Mouse (Mus musculus) G1E (cell line): Measurements from ENCODE around the gene Ttc22. TPM values are rescaled to one million over a fixed set of nuclear protein-coding genes. Genes with fewer than 3 reads are reported as not detected.

ENCODE experiments used
- ATAC-seq: 2 replicates; pipeline ENCODE4 v1.8.0; 2016; ENCODE audit warnings: mild to moderate bottlenecking; ENCODE audit not compliant: insufficient number of reproducible peaks, poor library complexity, low FRiP score, severe bottlenecking; ENCODE audit errors: extremely low read depth
- DNase-seq: peaks from one replicate; pipeline ENCODE4 v3.0.0; 2012; ENCODE audit warnings: low spot score
- H3K27me3 ChIP-seq: 2 replicates; pipeline ENCODE4 v1.6.1; 2012; ENCODE audit warnings: mild to moderate bottlenecking, low read length, inconsistent platforms; ENCODE audit not compliant: insufficient read depth
- H3K36me3 ChIP-seq: replicated peaks from 2 replicates; pipeline ENCODE3; 2012; ENCODE audit warnings: mild to moderate bottlenecking, inconsistent platforms
- H3K4me1 ChIP-seq: 2 replicates; pipeline ENCODE4 v1.6.1; 2012; ENCODE audit warnings: low read depth, low read length, inconsistent platforms, mixed read lengths; ENCODE audit not compliant: insufficient read depth
- H3K4me3 ChIP-seq: 2 replicates; pipeline ENCODE4 v1.5.1; 2012; ENCODE audit warnings: low read depth, mild to moderate bottlenecking, inconsistent platforms, low read length, moderate library complexity, mixed read lengths
- H3K9me3 ChIP-seq: replicated peaks from 2 replicates; pipeline ENCODE4 v1.6.1; 2012; ENCODE audit warnings: inconsistent platforms
- CTCF ChIP-seq: IDR thresholded peaks from 2 replicates; pipeline ENCODE4 v1.5.1; 2012; ENCODE audit warnings: low read depth, low read length, inconsistent platforms, mixed read lengths
- GATA1 ChIP-seq: IDR thresholded peaks from 2 replicates; pipeline ENCODE4 v1.6.1; 2012; ENCODE audit warnings: borderline replicate concordance, low read length, inconsistent platforms, mixed read lengths
- GATA2 ChIP-seq: IDR thresholded peaks from 2 replicates; pipeline ENCODE4 v1.6.1; 2012; ENCODE audit warnings: low read depth, low read length, inconsistent platforms, borderline replicate concordance
- POLR2AphosphoS5 ChIP-seq: IDR thresholded peaks from 2 replicates; pipeline ENCODE4 v1.6.1; 2012; ENCODE audit warnings: low read depth, low read length, inconsistent platforms; ENCODE audit not compliant: insufficient replicate concordance
- TAL1 ChIP-seq: conservative IDR thresholded peaks from 2 replicates; pipeline ENCODE4 v1.6.1; 2012; ENCODE audit warnings: low read depth, low read length, inconsistent platforms, mixed read lengths
- polyA plus RNA-seq: library from polyadenylated mRNA; stranded (reverse); fragments of >175 nt; gene quantifications from 2 replicates; pipeline ENCODE4 v1.2.3, GENCODE M21; 2012
- total RNA-seq, 2 experiments: library from RNA; stranded (forward) in 1 of 2; stranded (reverse) in 1 of 2; fragments of 200-1000 nt in 1 of 2; fragments of >200 nt in 1 of 2; fragmentation: Nextera tagmentation in 1 of 2; gene quantifications; 2 replicates each; pipeline ENCODE4 v1.2.3; 2014 to 2017

Gene Ttc22
- not detected in 2 replicates for total RNA-seq (2014; fragmentation: Nextera tagmentation)
- not detected in 2 replicates for total RNA-seq (2017)
- not detected in 2 replicates for polyA plus RNA-seq

DNA sequence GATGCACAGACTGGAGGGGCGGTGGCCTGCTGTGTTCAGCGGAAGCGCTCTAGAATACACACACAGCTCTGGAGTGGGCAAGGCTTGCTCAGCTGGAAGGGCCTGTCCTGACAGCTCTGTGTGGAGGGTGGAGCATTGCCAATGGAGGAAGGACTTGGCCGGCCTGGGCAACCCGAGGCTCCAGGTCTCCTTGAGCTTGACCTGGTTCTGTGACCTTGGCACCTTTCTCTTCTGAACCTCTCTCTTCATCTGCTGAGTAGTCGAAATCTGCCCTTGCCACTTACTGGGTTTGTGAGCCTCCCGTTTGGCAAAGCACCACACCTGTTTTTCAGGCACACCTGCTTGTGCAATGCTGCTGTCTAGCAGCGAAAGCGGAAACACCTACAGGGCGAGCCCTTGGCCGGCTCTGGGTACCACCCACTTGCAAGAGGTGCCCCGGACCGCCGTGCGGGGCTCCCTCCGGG is at the start of gene Ttc22:
Gene Ttc22, plus strand, starts transcription at position 403 of the 464 bp plus-strand sequence.
- H3K4me3 ChIP-seq, result no peak within 1 kb of the TSS
- no peak for ATAC-seq
- DNase-seq, result no peak
- H3K36me3 ChIP-seq, result no peaks in the 10 kb centered on the region
- no peaks in the 10 kb centered on the region for H3K9me3 ChIP-seq
- H3K4me1 ChIP-seq, result peaks cover 8% of the 10 kb centered on the region
- H3K27me3 ChIP-seq, result peaks cover 26% of the 10 kb centered on the region
- TF ChIP-seq CTCF, result no peak
- no peak for TF ChIP-seq POLR2AphosphoS5
- no peak for TF ChIP-seq TAL1
- no peak for TF ChIP-seq GATA2
- TF ChIP-seq GATA1, result no peak

GRCm38 (mm10) chr4:106575022-106575421 is 47.2 kb upstream of the Ttc22 start:
- Histone ChIP-seq H3K4me1 (peaks cover 14% of the 10 kb centered on the region), H3K4me3 (no peak overlapping the region), H3K9me3 (no peaks in the 10 kb centered on the region), H3K36me3 (peaks cover 100% of the 10 kb centered on the region), H3K27me3 (no peaks in the 10 kb centered on the region)
- DNase-seq (no peak), ATAC-seq (no peak)
- no peak for TF ChIP-seq GATA1
- no peak for TF ChIP-seq CTCF
- TF ChIP-seq TAL1, result no peak
- TF ChIP-seq POLR2AphosphoS5, result no peak
- TF ChIP-seq GATA2, result no peak

DNA sequence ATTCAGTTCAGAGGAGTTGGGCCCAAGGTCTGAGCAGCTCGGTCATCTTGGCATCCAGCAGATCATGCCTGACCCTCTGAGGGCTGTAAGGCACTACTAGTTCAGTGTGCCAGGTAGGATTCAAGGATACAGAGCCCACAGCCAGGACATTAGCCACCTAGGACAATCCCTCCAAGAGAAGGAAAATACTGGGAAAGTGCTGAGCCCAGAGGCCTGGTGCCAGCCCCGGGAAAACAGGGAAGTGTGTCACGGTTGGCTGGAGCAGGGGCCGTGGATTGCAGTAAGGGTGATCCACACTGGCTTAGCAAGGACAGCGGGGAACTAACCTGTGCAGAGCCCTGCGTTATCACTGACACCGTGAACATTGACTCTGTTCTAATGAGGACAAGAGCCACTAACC is 44.7 kb upstream of the Ttc22 start:
- H3K4me3 ChIP-seq, result no peak overlapping the region
- DNase-seq (no peak), ATAC-seq (no peak)
- no peaks in the 10 kb centered on the region for H3K27me3 ChIP-seq
- H3K4me1 ChIP-seq, result peaks cover 38% of the 10 kb centered on the region
- H3K36me3 ChIP-seq, result peaks cover 100% of the 10 kb centered on the region
- no peaks in the 10 kb centered on the region for H3K9me3 ChIP-seq
- TF ChIP-seq GATA1 (no peak), POLR2AphosphoS5 (no peak), TAL1 (no peak), GATA2 (no peak)

GRCm38 (mm10) chr4:106581176-106581864 is 40.9 kb upstream of the Ttc22 start:
- no peak for TF ChIP-seq CTCF
- TF ChIP-seq POLR2AphosphoS5, result no peak
- TF ChIP-seq GATA1, result no peak
- no peak for TF ChIP-seq GATA2
- TF ChIP-seq TAL1, result no peak
- H3K4me3 ChIP-seq, result no peak overlapping the region; the same call in 1 of the 2 replicates
- DNase-seq, result no peak
- no peaks in the 10 kb centered on the region for H3K27me3 ChIP-seq
- no peaks in the 10 kb centered on the region for H3K9me3 ChIP-seq
- H3K4me1 ChIP-seq, result peaks cover 49% of the 10 kb centered on the region
- no peak for ATAC-seq
- peaks cover 100% of the 10 kb centered on the region for H3K36me3 ChIP-seq

DNA sequence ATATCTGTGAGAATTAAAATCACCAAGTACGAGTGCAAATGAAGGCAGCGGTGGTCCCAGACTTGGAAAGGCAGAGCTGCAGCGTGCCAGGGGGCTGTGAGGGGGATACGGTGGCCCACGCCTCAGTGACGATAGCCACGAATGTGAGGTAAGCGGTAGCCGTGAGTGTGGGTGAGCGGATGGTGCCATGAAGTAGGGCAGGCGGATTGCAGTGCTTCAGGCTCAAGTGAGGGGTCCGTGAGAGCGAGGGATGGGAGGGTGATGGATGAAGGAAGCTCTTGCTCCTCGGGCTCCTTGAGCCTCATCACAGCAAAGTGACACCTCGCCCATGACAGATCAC is 40.4 kb upstream of the Ttc22 start:
- Histone ChIP-seq H3K9me3 (no peaks in the 10 kb centered on the region), H3K4me3 (peak overlapping the region; percentile 42; the same call in 1 of the 2 replicates), H3K36me3 (peaks cover 100% of the 10 kb centered on the region), H3K4me1 (peaks cover 45% of the 10 kb centered on the region), H3K27me3 (no peaks in the 10 kb centered on the region)
- DNase-seq, result no peak
- TF ChIP-seq GATA2, result no peak
- TF ChIP-seq GATA1, result no peak
- no peak for TF ChIP-seq CTCF
- no peak for TF ChIP-seq TAL1
- TF ChIP-seq POLR2AphosphoS5, result no peak
- no peak for ATAC-seq

- H3K4me3 ChIP-seq, result peak overlapping the region; percentile 48; the same call in 1 of the 2 replicates
- peaks cover 100% of the 10 kb centered on the region for H3K36me3 ChIP-seq
- H3K27me3 ChIP-seq, result no peaks in the 10 kb centered on the region
- peak; percentile 86 for ATAC-seq
- peak; percentile 62 for DNase-seq
- no peaks in the 10 kb centered on the region for H3K9me3 ChIP-seq
- TF ChIP-seq GATA1 (no peak), GATA2 (no peak), POLR2AphosphoS5 (no peak), CTCF (no peak), TAL1 (no peak)
- peaks cover 42% of the 10 kb centered on the region for H3K4me1 ChIP-seq
These were observed 39.6 kb upstream of the Ttc22 start for GRCm38 (mm10) chr4:106582428-106583153.
